Mouse (Mus musculus): Measurements from ENCODE around the gene Plxna4. TPM values are rescaled to one million over a fixed set of nuclear protein-coding genes. Genes with fewer than 3 reads are reported as not detected.

The Plxna4 gene
- total RNA-seq, 1 experiment: 0.98 TPM

GRCm38 (mm10) chr6:32460400-32460799, 127.6 kb downstream of the Plxna4 start:
- no peaks in the 10 kb centered on the region for H3K36me3 ChIP-seq (ENCODE audit: control insufficient read depth, insufficient read depth, low read length, poor library complexity, severe bottlenecking)
- H3K9ac ChIP-seq (ENCODE audit: insufficient read depth, low read depth, low read length, poor library complexity, severe bottlenecking): no peak overlapping the region
- no peaks in the 10 kb centered on the region for H3K4me1 ChIP-seq (ENCODE audit: control insufficient read depth in 2 of 2, insufficient read depth in 2 of 2, low read length in 2 of 2, poor library complexity in 1 of 2)
- no peak overlapping the region for H3K27ac ChIP-seq (ENCODE audit: insufficient read depth, low read depth, low read length, poor library complexity, severe bottlenecking)
- H3K9me3 ChIP-seq (ENCODE audit: control insufficient read depth, insufficient read depth, low read depth, low read length): no peaks in the 10 kb centered on the region
- DNase-seq (ENCODE audit: low read depth, low spot score): no peak
- no peak overlapping the region for H3K4me3 ChIP-seq (ENCODE audit: insufficient read depth in 1 of 2, low read depth in 1 of 2, low read length in 2 of 2, poor library complexity in 1 of 2, severe bottlenecking in 1 of 2)
- TF ChIP-seq HCFC1 (IDR thresholded peaks at IDR 0.05; ENCODE audit: borderline replicate concordance, insufficient read depth, low read length) (no peak), CHD2 (IDR thresholded peaks at IDR 0.05; ENCODE audit: low read depth, low read length) (no peak), ZNF384 (IDR thresholded peaks at IDR 0.05; ENCODE audit: low read depth, low read length) (no peak), MAFK (IDR thresholded peaks at IDR 0.05; ENCODE audit: insufficient read depth, low read depth, low read length) (no peak), ZC3H11A (IDR thresholded peaks at IDR 0.05; ENCODE audit: borderline replicate concordance, low read depth, low read length) (no peak)
- in situ Hi-C loops (cut with MboI; ENCODE audit: low sequenced_read_pairs in 2 of 2, unreplicated experiment in 2 of 2): no loop called here

DNA sequence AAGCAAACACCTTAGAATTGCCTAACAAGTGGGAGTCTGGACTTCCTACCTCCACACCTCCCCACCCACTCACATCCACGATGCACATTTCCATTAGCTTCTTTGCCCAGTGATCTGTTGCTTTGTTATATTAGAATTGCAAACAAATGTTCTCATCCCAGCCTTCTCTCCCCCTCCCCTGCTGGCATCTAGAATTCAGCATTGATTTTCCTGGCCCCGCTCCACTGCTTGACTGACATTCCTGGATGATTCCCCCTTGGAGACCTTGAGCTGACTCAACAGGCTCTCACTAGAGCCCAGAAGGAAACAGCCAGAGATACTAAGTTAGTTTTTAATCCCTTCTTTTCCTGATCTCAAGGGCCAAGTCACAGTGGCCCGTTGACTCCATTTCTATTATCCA, 131.4 kb downstream of the Plxna4 start:
- Histone ChIP-seq H3K9me3 (ENCODE audit: control insufficient read depth, insufficient read depth, low read depth, low read length) (no peaks in the 10 kb centered on the region), H3K4me1 (ENCODE audit: control insufficient read depth in 2 of 2, insufficient read depth in 2 of 2, low read length in 2 of 2, poor library complexity in 1 of 2) (no peaks in the 10 kb centered on the region), H3K4me3 (ENCODE audit: insufficient read depth in 1 of 2, low read depth in 1 of 2, low read length in 2 of 2, poor library complexity in 1 of 2, severe bottlenecking in 1 of 2) (no peak overlapping the region), H3K27ac (ENCODE audit: insufficient read depth, low read depth, low read length, poor library complexity, severe bottlenecking) (no peak overlapping the region), H3K36me3 (ENCODE audit: control insufficient read depth, insufficient read depth, low read length, poor library complexity, severe bottlenecking) (no peaks in the 10 kb centered on the region), H3K9ac (ENCODE audit: insufficient read depth, low read depth, low read length, poor library complexity, severe bottlenecking) (no peak overlapping the region)
- no peak for TF ChIP-seq MAFK (IDR thresholded peaks at IDR 0.05; ENCODE audit: insufficient read depth, low read depth, low read length)
- no peak for TF ChIP-seq ZNF384 (IDR thresholded peaks at IDR 0.05; ENCODE audit: low read depth, low read length)
- no peak for TF ChIP-seq HCFC1 (IDR thresholded peaks at IDR 0.05; ENCODE audit: borderline replicate concordance, insufficient read depth, low read length)
- no peak for TF ChIP-seq CHD2 (IDR thresholded peaks at IDR 0.05; ENCODE audit: low read depth, low read length)
- no peak for DNase-seq (ENCODE audit: low read depth, low spot score)
- in situ Hi-C loops (cut with MboI; ENCODE audit: low sequenced_read_pairs in 2 of 2, unreplicated experiment in 2 of 2): no loop called here

- no peak overlapping the region for H3K27ac ChIP-seq (ENCODE audit: insufficient read depth, low read depth, low read length, poor library complexity, severe bottlenecking)
- DNase-seq (ENCODE audit: low read depth, low spot score): no peak
- no peak for TF ChIP-seq MAFK (IDR thresholded peaks at IDR 0.05; ENCODE audit: insufficient read depth, low read depth, low read length)
- TF ChIP-seq ZC3H11A (IDR thresholded peaks at IDR 0.05; ENCODE audit: borderline replicate concordance, low read depth, low read length): no peak
- TF ChIP-seq HCFC1 (IDR thresholded peaks at IDR 0.05; ENCODE audit: borderline replicate concordance, insufficient read depth, low read length): no peak
- no peak for TF ChIP-seq ZNF384 (IDR thresholded peaks at IDR 0.05; ENCODE audit: low read depth, low read length)
- no peak for TF ChIP-seq CHD2 (IDR thresholded peaks at IDR 0.05; ENCODE audit: low read depth, low read length)
- no peaks in the 10 kb centered on the region for H3K9me3 ChIP-seq (ENCODE audit: control insufficient read depth, insufficient read depth, low read depth, low read length)
- H3K9ac ChIP-seq (ENCODE audit: insufficient read depth, low read depth, low read length, poor library complexity, severe bottlenecking): no peak overlapping the region
- in situ Hi-C loops (cut with MboI; ENCODE audit: low sequenced_read_pairs in 2 of 2, unreplicated experiment in 2 of 2): no loop called here
- H3K36me3 ChIP-seq (ENCODE audit: control insufficient read depth, insufficient read depth, low read length, poor library complexity, severe bottlenecking): no peaks in the 10 kb centered on the region
- H3K4me1 ChIP-seq (ENCODE audit: control insufficient read depth in 2 of 2, insufficient read depth in 2 of 2, low read length in 2 of 2, poor library complexity in 1 of 2): no peaks in the 10 kb centered on the region
- H3K4me3 ChIP-seq (ENCODE audit: insufficient read depth in 1 of 2, low read depth in 1 of 2, low read length in 2 of 2, poor library complexity in 1 of 2, severe bottlenecking in 1 of 2): no peak overlapping the region
Observed at GRCm38 (mm10) chr6:32451851-32452250, 136.1 kb downstream of the Plxna4 start.

DNA sequence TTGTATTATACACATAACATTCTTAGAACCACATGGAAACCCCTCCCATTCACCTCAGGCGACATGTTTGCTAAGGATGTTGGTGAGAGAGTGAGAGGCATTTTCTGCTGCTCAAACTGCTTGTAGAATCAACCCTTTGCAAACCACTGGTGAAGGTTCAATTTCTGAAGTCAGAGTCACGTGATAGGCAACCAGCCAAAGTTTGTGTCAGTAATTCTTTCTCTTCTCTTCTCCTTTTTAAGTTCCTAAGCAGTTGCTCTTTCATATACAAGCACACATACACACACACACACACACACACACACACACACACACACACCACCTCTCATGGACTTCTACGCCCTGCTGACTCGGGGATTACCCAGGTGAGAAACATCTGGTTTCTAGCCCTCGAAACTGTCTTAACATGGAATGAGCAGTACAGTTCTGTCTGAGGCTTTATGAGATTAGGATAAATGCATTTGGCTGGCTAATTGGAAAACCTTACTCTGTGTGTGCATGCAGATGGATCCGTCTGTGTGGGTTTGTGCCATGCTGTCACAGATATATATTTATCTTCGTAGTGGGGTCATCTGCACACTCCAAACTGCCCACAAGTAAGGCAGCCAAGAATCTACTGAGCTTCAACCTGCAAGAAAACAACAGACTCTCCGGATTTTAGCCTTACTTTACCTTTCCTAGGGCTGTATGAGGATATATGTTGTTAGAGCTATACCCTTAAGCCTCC, 138.6 kb downstream of the Plxna4 start:
- H3K4me3 ChIP-seq (ENCODE audit: insufficient read depth in 1 of 2, low read depth in 1 of 2, low read length in 2 of 2, poor library complexity in 1 of 2, severe bottlenecking in 1 of 2): no peak overlapping the region
- no peaks in the 10 kb centered on the region for H3K4me1 ChIP-seq (ENCODE audit: control insufficient read depth in 2 of 2, insufficient read depth in 2 of 2, low read length in 2 of 2, poor library complexity in 1 of 2)
- no peaks in the 10 kb centered on the region for H3K9me3 ChIP-seq (ENCODE audit: control insufficient read depth, insufficient read depth, low read depth, low read length)
- H3K9ac ChIP-seq (ENCODE audit: insufficient read depth, low read depth, low read length, poor library complexity, severe bottlenecking): no peak overlapping the region
- no peak for TF ChIP-seq ZNF384 (IDR thresholded peaks at IDR 0.05; ENCODE audit: low read depth, low read length)
- no peak for TF ChIP-seq HCFC1 (IDR thresholded peaks at IDR 0.05; ENCODE audit: borderline replicate concordance, insufficient read depth, low read length)
- TF ChIP-seq ZC3H11A (IDR thresholded peaks at IDR 0.05; ENCODE audit: borderline replicate concordance, low read depth, low read length): no peak
- TF ChIP-seq MAFK (IDR thresholded peaks at IDR 0.05; ENCODE audit: insufficient read depth, low read depth, low read length): no peak
- TF ChIP-seq CHD2 (IDR thresholded peaks at IDR 0.05; ENCODE audit: low read depth, low read length): no peak
- DNase-seq (ENCODE audit: low read depth, low spot score): no peak
- in situ Hi-C loops (cut with MboI; ENCODE audit: low sequenced_read_pairs in 2 of 2, unreplicated experiment in 2 of 2): no loop called here
- no peaks in the 10 kb centered on the region for H3K36me3 ChIP-seq (ENCODE audit: control insufficient read depth, insufficient read depth, low read length, poor library complexity, severe bottlenecking)
- H3K27ac ChIP-seq (ENCODE audit: insufficient read depth, low read depth, low read length, poor library complexity, severe bottlenecking): no peak overlapping the region

All from ES-E14 (cell line).